Mouse (Mus musculus) right cerebral cortex, postnatal 25 days (tissue): Measurements from ENCODE around the gene Zfand3.

Experiments
- DNase-seq: peaks from one replicate; pipeline ENCODE4 v3.0.0; 2022

Zfand3 gene

GRCm38 (mm10) chr17:30236611-30237010 lies 232.1 kb downstream of the Zfand3 start:
- DNase-seq: no peak

- DNase-seq: no peak
These were observed 233.1 kb downstream of the Zfand3 start for GRCm38 (mm10) chr17:30237600-30237999.

- no peak for DNase-seq
These were observed 234.9 kb downstream of the Zfand3 start for GRCm38 (mm10) chr17:30239458-30239857.

- DNase-seq: no peak
These were observed 236.1 kb downstream of the Zfand3 start for GRCm38 (mm10) chr17:30240659-30241058.

- DNase-seq: no peak
These were observed 236.5 kb downstream of the Zfand3 start for GRCm38 (mm10) chr17:30241061-30241460.

GRCm38 (mm10) chr17:30241720-30242322 lies 237.3 kb downstream of the Zfand3 start:
- DNase-seq: no peak

GRCm38 (mm10) chr17:30242647-30243046 lies 238.1 kb downstream of the Zfand3 start:
- DNase-seq: no peak

GRCm38 (mm10) chr17:30243540-30243939 lies 239.0 kb downstream of the Zfand3 start:
- DNase-seq: no peak

GRCm38 (mm10) chr17:30244651-30245307 lies 240.2 kb downstream of the Zfand3 start:
- no peak for DNase-seq

GRCm38 (mm10) chr17:30245308-30245706 lies 240.8 kb downstream of the Zfand3 start:
- DNase-seq: no peak

GRCm38 (mm10) chr17:30253028-30253427 lies 248.5 kb downstream of the Zfand3 start:
- DNase-seq: no peak

GRCm38 (mm10) chr17:30253924-30254323 lies 249.4 kb downstream of the Zfand3 start:
- DNase-seq: no peak

GRCm38 (mm10) chr17:30255928-30256560 lies 251.5 kb downstream of the Zfand3 start:
- DNase-seq: no peak

GRCm38 (mm10) chr17:30258480-30258879 lies 253.9 kb downstream of the Zfand3 start:
- no peak for DNase-seq

- DNase-seq: no peak
These were observed 255.4 kb downstream of the Zfand3 start for GRCm38 (mm10) chr17:30259938-30260337.
